16 mouse cellular contexts compared by ENCODE assay signal in genomic region chr7:40392207-40392606, GRCm38 (mm10).
DNase-seq lines count a peak whose midpoint lies in the region; ATAC-seq and TF ChIP-seq lines count a peak whose summit lies in the region.
"Had no signal": no experiment of that assay in that cellular context is flagged by ENCODE, and none has a peak within 500 bp of the region (broad histone marks: within the 10 kb centered on the region; RNA-seq: fewer than 3 reads in every experiment).

No protein-coding gene starts in this region.

- 0 out of 2 replicates have a peak, but pooled peaks have one; percentile 45 for ATAC-seq in frontal cortex, adult (ENCODE audit: low TSS enrichment)
- ATAC-seq in forebrain, embryonic 15.5 days (replicated peaks): peak; percentile 94
- ATAC-seq in hindbrain, postnatal 0 days: peak; percentile 55; the same call in 1 of the 2 replicates
- peak; percentile 92 for ATAC-seq in neural tube, embryonic 12.5 days (ENCODE audit: low FRiP score, low read depth)
- ATAC-seq: intestine, embryonic 16.5 days had no signal

- H3K4me2 ChIP-seq in forebrain, embryonic 15.5 days (replicated peaks): no peak overlapping the region
- H3K4me2 ChIP-seq in hindbrain, postnatal 0 days (ENCODE audit: low read depth, low read length): no peak overlapping the region
- no peak overlapping the region for H3K4me2 ChIP-seq in neural tube, embryonic 12.5 days (replicated peaks)
- H3K4me2 ChIP-seq: lung, embryonic 14.5 days had no signal

- H3K36me3 ChIP-seq in forebrain, embryonic 15.5 days: no peaks in the 10 kb centered on the region
- no peaks in the 10 kb centered on the region for H3K36me3 ChIP-seq in hindbrain, postnatal 0 days (ENCODE audit: insufficient read depth, low read length)
- H3K36me3 ChIP-seq in neural tube, embryonic 12.5 days: no peaks in the 10 kb centered on the region

- H3K4me1 ChIP-seq in forebrain, embryonic 15.5 days: peaks cover 30% of the 10 kb centered on the region
- no peaks in the 10 kb centered on the region for H3K4me1 ChIP-seq in hindbrain, postnatal 0 days (ENCODE audit: insufficient read depth, low read length)
- H3K4me1 ChIP-seq in neural tube, embryonic 12.5 days: peaks cover 18% of the 10 kb centered on the region

- H3K9ac ChIP-seq in forebrain, embryonic 15.5 days (replicated peaks): no peak overlapping the region
- H3K9ac ChIP-seq in hindbrain, postnatal 0 days (replicated peaks; ENCODE audit: low read length): no peak overlapping the region
- H3K9ac ChIP-seq in neural tube, embryonic 12.5 days: no peak overlapping the region
- H3K9ac ChIP-seq: lung, embryonic 14.5 days had no signal

- no peak for TF ChIP-seq CTCF in hindbrain, postnatal 0 days (IDR thresholded peaks at IDR 0.05; ENCODE audit: low read depth)

- WGBS in forebrain, embryonic 15.5 days: 2% methylated on average over 3 of the region's 3 CpGs
- WGBS in hindbrain, postnatal 0 days: 7% methylated on average over 3 of the region's 3 CpGs
- 25% methylated on average over 3 of the region's 3 CpGs for WGBS in neural tube, embryonic 12.5 days

- H3K27me3 ChIP-seq in forebrain, embryonic 15.5 days: no peaks in the 10 kb centered on the region
- H3K27me3 ChIP-seq in hindbrain, postnatal 0 days (ENCODE audit: insufficient read depth, low read length): no peaks in the 10 kb centered on the region
- no peaks in the 10 kb centered on the region for H3K27me3 ChIP-seq in neural tube, embryonic 12.5 days (replicated peaks)

- DNase-seq in frontal cortex, postnatal 10 days (ENCODE audit: low spot score in 2 of 2): no peak
- DNase-seq in hindbrain, postnatal 0 days (ENCODE audit: low spot score): peak; percentile 28
- DNase-seq in urinary bladder, postnatal 14 days (ENCODE audit: low spot score): no peak
- DNase-seq in left cerebral cortex, adult 18-20 months (ENCODE audit: low spot score in 2 of 2): no peak
- DNase-seq in gastrocnemius, postnatal 36 days: no peak
- DNase-seq: adrenal gland, postnatal 14 days; cerebellum, postnatal 14 days; heart, adult 2 months; heart, postnatal 14 days; liver; lung, embryonic 14.5 days; right cerebral cortex, postnatal 14 days had no signal

- H3K9me3 ChIP-seq in forebrain, embryonic 15.5 days: no peaks in the 10 kb centered on the region
- H3K9me3 ChIP-seq in hindbrain, postnatal 0 days (ENCODE audit: low read length): no peaks in the 10 kb centered on the region
- no peaks in the 10 kb centered on the region for H3K9me3 ChIP-seq in neural tube, embryonic 12.5 days

- no peak overlapping the region for H3K4me3 ChIP-seq in forebrain, embryonic 15.5 days
- no peak overlapping the region for H3K4me3 ChIP-seq in hindbrain, postnatal 0 days (ENCODE audit: low read length)
- no peak overlapping the region for H3K4me3 ChIP-seq in neural tube, embryonic 12.5 days
- H3K4me3 ChIP-seq: heart, adult 2 months had no signal

- intact Hi-C loops in gastrocnemius, postnatal 36 days (cut with DNase I): no loop called here

- H3K27ac ChIP-seq in forebrain, embryonic 15.5 days (replicated peaks): peak overlapping the region; percentile 85
- H3K27ac ChIP-seq in hindbrain, postnatal 0 days: no peak overlapping the region
- no peak overlapping the region for H3K27ac ChIP-seq in neural tube, embryonic 12.5 days
- H3K27ac ChIP-seq: heart, adult 2 months had no signal
